Mouse (Mus musculus) embryonic facial prominence, embryonic 14.5 days (tissue): ENCODE data around the gene Elf1. TPM values are rescaled to one million over a fixed set of nuclear protein-coding genes. Genes with fewer than 3 reads are reported as not detected.

Experiments
- ATAC-seq: fragments of 200-750 bp; cut with Nextera tagmentation; 2 replicates; pipeline ENCODE4 v1.8.0; 2017; ENCODE audit warnings: low read depth, moderate number of reproducible peaks, moderate TSS enrichment
- DNase-seq: peaks from one replicate; pipeline ENCODE4 v3.0.0-alpha.2; 2015; ENCODE audit warnings: low spot score
- H3K27ac ChIP-seq: fragments of 300-500 bp; sonication (generic); replicated peaks from 2 replicates; pipeline ENCODE4 v1.5.1; 2014; ENCODE audit warnings: low read depth, mild to moderate bottlenecking, low read length, moderate library complexity
- H3K27me3 ChIP-seq: fragments of 300-500 bp; sonication (generic); replicated peaks from 2 replicates; pipeline ENCODE4 v1.6.1; 2014; ENCODE audit warnings: low read length; ENCODE audit not compliant: control insufficient read depth, insufficient read depth
- H3K36me3 ChIP-seq: fragments of 300-500 bp; sonication (generic); 2 replicates; pipeline ENCODE4 v1.6.1; 2014; ENCODE audit warnings: low read length, mixed read lengths; ENCODE audit not compliant: control insufficient read depth, insufficient read depth
- H3K4me1 ChIP-seq: fragments of 300-500 bp; sonication (generic); 2 replicates; pipeline ENCODE4 v1.6.1; 2014; ENCODE audit warnings: antibody characterized with exemption, low read length; ENCODE audit not compliant: control insufficient read depth, insufficient read depth
- H3K4me2 ChIP-seq: fragments of 300-500 bp; sonication (generic); 2 replicates; pipeline ENCODE4 v1.6.1; 2014; ENCODE audit warnings: low read depth, mild to moderate bottlenecking, low read length, moderate library complexity, mixed read lengths
- H3K4me3 ChIP-seq: fragments of 300-500 bp; sonication (generic); 2 replicates; pipeline ENCODE4 v1.5.1; 2014; ENCODE audit warnings: low read depth, mild to moderate bottlenecking, low read length
- H3K9ac ChIP-seq: fragments of 300-500 bp; sonication (generic); 2 replicates; pipeline ENCODE4 v1.6.1; 2014; ENCODE audit warnings: low read depth, mild to moderate bottlenecking, low read length, moderate library complexity, mixed read lengths
- H3K9me3 ChIP-seq: fragments of 300-500 bp; sonication (generic); 2 replicates; pipeline ENCODE4 v1.6.1; 2016; ENCODE audit warnings: low read length; ENCODE audit not compliant: control insufficient read depth
- WGBS: fragments of 180-500 bp; shearing (Covaris S2); extraction: QIAGEN DNeasy Blood & Tissue Kit; methylation state at CpG from one replicate; pipeline ENCODE4 v1.1.7; 2014; 5-methylcytosine and 5-hydroxymethylcytosine counted together
- polyA plus RNA-seq: library from polyadenylated mRNA; unstranded; fragments of >200 nt; fragmentation: Nextera tagmentation; extraction: Ambion mirVana; gene quantifications from 2 replicates; pipeline ENCODE4 v1.2.1, GENCODE M21; 2014

Gene Elf1
- polyA plus RNA-seq, 1 experiment from 2014 or later: 12.7 TPM

- WGBS: 44% methylated on average over 8 of the region's 8 CpGs
- Histone ChIP-seq H3K27me3 (no peaks in the 10 kb centered on the region), H3K4me2 (peak overlapping the region; percentile 78), H3K4me1 (peaks cover 29% of the 10 kb centered on the region), H3K36me3 (no peaks in the 10 kb centered on the region), H3K27ac (peak overlapping the region; percentile 100), H3K4me3 (peak overlapping the region; percentile 96), H3K9me3 (no peaks in the 10 kb centered on the region), H3K9ac (peak overlapping the region; percentile 99; the same call in 1 of the 2 replicates)
- peak; percentile 66 for DNase-seq
- ATAC-seq: no peak
Measured at GRCm38 (mm10) chr14:79483611-79484120, 2.7 kb downstream of the Elf1 start.

GRCm38 (mm10) chr14:79486617-79486992 is 5.6 kb downstream of the Elf1 start:
- peak overlapping the region; percentile 5; the same call in 1 of the 2 replicates for H3K9ac ChIP-seq
- H3K4me2 ChIP-seq: peak overlapping the region; percentile 60
- ATAC-seq: no peak
- DNase-seq: no peak
- H3K4me3 ChIP-seq: peak overlapping the region; percentile 29
- peaks cover 25% of the 10 kb centered on the region for H3K4me1 ChIP-seq
- H3K27ac ChIP-seq: peak overlapping the region; percentile 59
- no peaks in the 10 kb centered on the region for H3K36me3 ChIP-seq
- WGBS: 15% methylated on average over 8 of the region's 8 CpGs
- H3K9me3 ChIP-seq: no peaks in the 10 kb centered on the region
- H3K27me3 ChIP-seq: no peaks in the 10 kb centered on the region

GRCm38 (mm10) chr14:79486993-79487731 is 6.2 kb downstream of the Elf1 start:
- peak; percentile 37; the same call in 1 of the 2 replicates for ATAC-seq
- Histone ChIP-seq H3K4me1 (peaks cover 25% of the 10 kb centered on the region), H3K27me3 (no peaks in the 10 kb centered on the region), H3K9me3 (no peaks in the 10 kb centered on the region), H3K36me3 (no peaks in the 10 kb centered on the region), H3K27ac (peak overlapping the region; percentile 59), H3K4me2 (peak overlapping the region; percentile 60), H3K4me3 (peak overlapping the region; percentile 29), H3K9ac (peak overlapping the region; percentile 45)
- DNase-seq: peak; percentile 71
- WGBS: 3% methylated on average over 19 of the region's 19 CpGs

GRCm38 (mm10) chr14:79488531-79488930 is 7.5 kb downstream of the Elf1 start:
- Histone ChIP-seq H3K27ac (no peak overlapping the region), H3K9me3 (no peaks in the 10 kb centered on the region), H3K4me1 (peaks cover 17% of the 10 kb centered on the region), H3K27me3 (no peaks in the 10 kb centered on the region), H3K4me3 (no peak overlapping the region), H3K9ac (no peak overlapping the region), H3K4me2 (no peak overlapping the region), H3K36me3 (no peaks in the 10 kb centered on the region)
- no peak for DNase-seq
- WGBS: 88% methylated on average over 9 of the region's 9 CpGs
- no peak for ATAC-seq

- DNase-seq: no peak
- no peak overlapping the region for H3K9ac ChIP-seq
- whole genome bisulfite sequencing: 71% methylated on average over 12 of the region's 12 CpGs
- H3K27ac ChIP-seq: no peak overlapping the region
- H3K9me3 ChIP-seq: no peaks in the 10 kb centered on the region
- H3K4me1 ChIP-seq: peaks cover 17% of the 10 kb centered on the region
- no peaks in the 10 kb centered on the region for H3K27me3 ChIP-seq
- no peak overlapping the region for H3K4me3 ChIP-seq
- H3K4me2 ChIP-seq: no peak overlapping the region
- ATAC-seq: no peak
- H3K36me3 ChIP-seq: no peaks in the 10 kb centered on the region
Measured at GRCm38 (mm10) chr14:79489150-79489549, 8.2 kb downstream of the Elf1 start.

- no peak for DNase-seq
- WGBS: 60% methylated on average over 3 of the region's 3 CpGs
- H3K4me1 ChIP-seq: peaks cover 17% of the 10 kb centered on the region
- no peak overlapping the region for H3K27ac ChIP-seq
- H3K9ac ChIP-seq: no peak overlapping the region
- H3K27me3 ChIP-seq: no peaks in the 10 kb centered on the region
- H3K4me2 ChIP-seq: no peak overlapping the region
- H3K4me3 ChIP-seq: no peak overlapping the region
- H3K36me3 ChIP-seq: no peaks in the 10 kb centered on the region
- ATAC-seq: no peak
- H3K9me3 ChIP-seq: no peaks in the 10 kb centered on the region
Measured at GRCm38 (mm10) chr14:79490246-79490645, 9.3 kb downstream of the Elf1 start.

- no peak for ATAC-seq
Measured at GRCm38 (mm10) chr14:79494349-79494748, 13.4 kb downstream of the Elf1 start.

GRCm38 (mm10) chr14:79499326-79499725 is 18.3 kb downstream of the Elf1 start:
- no peak for DNase-seq
- Histone ChIP-seq H3K9ac (no peak overlapping the region), H3K27me3 (no peaks in the 10 kb centered on the region), H3K4me2 (no peak overlapping the region), H3K4me1 (peaks cover 7% of the 10 kb centered on the region; the same call in 1 of the 2 replicates), H3K9me3 (0 out of 2 replicates have a peak, but pooled peaks cover 2% of the 10 kb centered on the region), H3K4me3 (no peak overlapping the region), H3K27ac (no peak overlapping the region), H3K36me3 (0 out of 2 replicates have a peak, but pooled peaks cover 3% of the 10 kb centered on the region)
- WGBS: 75% methylated on average over 9 of the region's 9 CpGs
- ATAC-seq: no peak

More at GRCm38 (mm10) chr14:79494349-79494748, 13.4 kb downstream of the Elf1 start:
- Histone ChIP-seq H3K27ac (no peak overlapping the region), H3K9ac (no peak overlapping the region), H3K4me3 (no peak overlapping the region), H3K4me2 (no peak overlapping the region), H3K9me3 (no peaks in the 10 kb centered on the region), H3K4me1 (no peaks in the 10 kb centered on the region), H3K36me3 (no peaks in the 10 kb centered on the region), H3K27me3 (no peaks in the 10 kb centered on the region)
- no peak for DNase-seq
- 57% methylated on average over 6 of the region's 6 CpGs for WGBS
